Mouse (Mus musculus) liver, embryonic 12.5 days (tissue): ENCODE measurements around the gene Suclg2. TPM values are rescaled to one million over a fixed set of nuclear protein-coding genes. Genes with fewer than 3 reads are reported as not detected.

Experiments used
- ATAC-seq: fragments of 200-750 bp; cut with Nextera tagmentation; 2 replicates; pipeline ENCODE4 v1.8.0; 2017; ENCODE audit warnings: moderate number of reproducible peaks, mild to moderate bottlenecking, moderate library complexity
- H3K27ac ChIP-seq: fragments of 300-500 bp; sonication (generic); 2 replicates; pipeline ENCODE4 v1.5.1; 2016; ENCODE audit warnings: mild to moderate bottlenecking
- H3K27me3 ChIP-seq: fragments of 300-500 bp; sonication (generic); replicated peaks from 2 replicates; pipeline ENCODE4 v1.6.1; 2016; ENCODE audit warnings: mild to moderate bottlenecking, moderate library complexity
- H3K36me3 ChIP-seq: fragments of 300-500 bp; sonication (generic); 2 replicates; pipeline ENCODE4 v1.6.1; 2016; ENCODE audit warnings: mild to moderate bottlenecking, moderate library complexity
- H3K4me1 ChIP-seq: fragments of 300-500 bp; sonication (generic); 2 replicates; pipeline ENCODE4 v1.6.1; 2016
- H3K4me2 ChIP-seq: fragments of 300-500 bp; sonication (generic); 2 replicates; pipeline ENCODE4 v1.6.1; 2016; ENCODE audit warnings: mild to moderate bottlenecking, moderate library complexity
- H3K4me3 ChIP-seq: fragments of 300-500 bp; sonication (generic); 2 replicates; pipeline ENCODE4 v1.5.1; 2016; ENCODE audit warnings: mild to moderate bottlenecking, moderate library complexity
- H3K9ac ChIP-seq: fragments of 300-500 bp; sonication (generic); 2 replicates; pipeline ENCODE4 v1.6.1; 2016; ENCODE audit warnings: mild to moderate bottlenecking, moderate library complexity
- H3K9me3 ChIP-seq: fragments of 300-500 bp; sonication (generic); replicated peaks from 2 replicates; pipeline ENCODE4 v1.6.1; 2016; ENCODE audit warnings: mild to moderate bottlenecking, moderate library complexity
- whole genome bisulfite sequencing: fragments of 180-500 bp; shearing (Covaris S2); methylation state at CpG from one replicate; pipeline ENCODE4 v1.1.7; 2016; ENCODE audit not compliant: insufficient replicate concordance; 5-methylcytosine and 5-hydroxymethylcytosine counted together
- polyA plus RNA-seq: library from polyadenylated mRNA; unstranded; fragments of >200 nt; fragmentation: Nextera tagmentation; extraction: Ambion mirVana; gene quantifications from 2 replicates; pipeline ENCODE4 v1.2.1, GENCODE M21; 2016

Gene Suclg2
- polyA plus RNA-seq, 1 experiment from 2014 or later = 47.7 TPM

- H3K4me3 ChIP-seq = no peak overlapping the region
- H3K4me2 ChIP-seq = peak overlapping the region; percentile 94; the same call in 1 of the 2 replicates
- H3K9ac ChIP-seq = no peak overlapping the region
- H3K36me3 ChIP-seq = no peaks in the 10 kb centered on the region
- H3K27me3 ChIP-seq = no peaks in the 10 kb centered on the region
- no peak for ATAC-seq
- peaks cover 52% of the 10 kb centered on the region for H3K4me1 ChIP-seq
- 73% methylated on average over 5 of the region's 5 CpGs for WGBS
- no peaks in the 10 kb centered on the region for H3K9me3 ChIP-seq
- no peak overlapping the region for H3K27ac ChIP-seq
These were observed 2.1 kb downstream of the Suclg2 start for GRCm38 (mm10) chr6:95716476-95716875.

DNA sequence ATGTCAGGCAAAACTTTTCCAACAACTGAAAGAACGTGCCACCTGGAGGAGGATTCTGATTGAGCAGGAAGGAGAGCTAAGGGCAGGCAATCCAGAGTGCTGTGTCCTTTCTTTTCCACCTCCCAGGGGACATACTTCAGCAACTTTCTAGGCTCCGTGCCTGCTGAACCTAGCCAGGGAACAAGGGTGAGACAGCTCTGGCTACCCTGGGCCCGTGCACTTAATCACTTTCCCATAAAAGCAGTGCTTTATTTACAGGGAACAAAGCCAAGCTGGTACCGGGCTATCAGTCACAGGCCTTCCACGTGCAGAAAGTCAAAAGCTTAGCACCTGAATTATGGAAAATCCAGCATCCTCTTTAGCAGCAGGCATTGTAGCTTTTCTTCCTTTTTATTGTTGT, 5.4 kb downstream of the Suclg2 start:
- 59% methylated on average over 5 of the region's 5 CpGs for WGBS
- Histone ChIP-seq H3K4me3 (no peak overlapping the region), H3K9me3 (no peaks in the 10 kb centered on the region), H3K36me3 (no peaks in the 10 kb centered on the region), H3K4me1 (peaks cover 42% of the 10 kb centered on the region), H3K27me3 (no peaks in the 10 kb centered on the region), H3K4me2 (no peak overlapping the region), H3K27ac (no peak overlapping the region), H3K9ac (no peak overlapping the region)
- ATAC-seq = no peak

- Histone ChIP-seq H3K4me2 (no peak overlapping the region), H3K9ac (no peak overlapping the region), H3K4me1 (peaks cover 31% of the 10 kb centered on the region), H3K4me3 (no peak overlapping the region), H3K9me3 (no peaks in the 10 kb centered on the region), H3K36me3 (no peaks in the 10 kb centered on the region), H3K27ac (no peak overlapping the region), H3K27me3 (no peaks in the 10 kb centered on the region)
- no peak for ATAC-seq
- WGBS = 72% methylated on average over 4 of the region's 4 CpGs
These were observed 6.5 kb downstream of the Suclg2 start for GRCm38 (mm10) chr6:95712081-95712480.

DNA sequence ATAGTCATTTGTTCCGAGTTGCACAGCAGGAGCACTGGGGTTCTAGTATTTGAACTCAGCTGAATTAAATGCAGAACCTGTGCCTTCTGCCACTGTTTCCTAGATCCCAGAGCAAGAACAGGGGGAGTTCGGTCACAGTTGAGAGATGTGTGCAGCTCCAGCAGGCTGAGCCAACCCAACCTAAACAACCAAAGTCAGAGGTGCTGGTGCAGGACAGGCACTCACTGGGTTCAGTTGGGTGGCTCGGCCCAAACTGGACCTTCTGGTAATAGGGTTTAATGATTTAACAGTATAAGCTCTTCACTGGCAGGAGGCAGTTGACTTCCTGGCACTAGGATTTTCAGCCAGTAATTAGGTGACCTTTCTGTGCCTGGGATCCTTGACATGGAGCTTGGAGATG, 6.9 kb downstream of the Suclg2 start:
- no peak for ATAC-seq
- H3K9ac ChIP-seq = no peak overlapping the region
- no peak overlapping the region for H3K4me3 ChIP-seq
- no peaks in the 10 kb centered on the region for H3K27me3 ChIP-seq
- 78% methylated on average over 3 of the region's 3 CpGs for WGBS
- no peaks in the 10 kb centered on the region for H3K36me3 ChIP-seq
- no peak overlapping the region for H3K27ac ChIP-seq
- no peak overlapping the region for H3K4me2 ChIP-seq
- no peaks in the 10 kb centered on the region for H3K9me3 ChIP-seq
- peaks cover 27% of the 10 kb centered on the region for H3K4me1 ChIP-seq

DNA sequence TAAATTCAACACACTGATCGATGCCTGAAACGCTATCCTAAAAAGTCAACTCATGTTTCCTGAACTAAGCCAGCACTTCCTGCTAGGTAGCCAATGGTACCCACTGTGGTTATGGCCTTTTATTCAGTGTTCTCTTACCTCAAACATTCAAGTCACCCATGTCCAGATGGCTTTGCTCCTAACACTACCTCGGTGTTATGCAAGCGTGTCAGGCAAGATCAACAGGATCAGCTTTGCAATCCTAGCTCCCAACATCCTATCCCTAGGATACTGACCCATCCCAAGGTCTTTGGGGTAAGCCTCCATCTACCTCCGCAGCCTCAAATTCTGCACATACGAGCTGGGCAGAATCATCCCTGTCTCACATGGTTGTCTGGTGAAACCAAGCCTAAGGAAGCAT, 7.7 kb downstream of the Suclg2 start:
- 74% methylated on average over 6 of the region's 6 CpGs for WGBS
- H3K9ac ChIP-seq = no peak overlapping the region
- no peak for ATAC-seq
- no peak overlapping the region for H3K27ac ChIP-seq
- H3K4me1 ChIP-seq = peaks cover 19% of the 10 kb centered on the region
- no peak overlapping the region for H3K4me3 ChIP-seq
- H3K36me3 ChIP-seq = no peaks in the 10 kb centered on the region
- H3K4me2 ChIP-seq = no peak overlapping the region
- no peaks in the 10 kb centered on the region for H3K27me3 ChIP-seq
- no peaks in the 10 kb centered on the region for H3K9me3 ChIP-seq

DNA sequence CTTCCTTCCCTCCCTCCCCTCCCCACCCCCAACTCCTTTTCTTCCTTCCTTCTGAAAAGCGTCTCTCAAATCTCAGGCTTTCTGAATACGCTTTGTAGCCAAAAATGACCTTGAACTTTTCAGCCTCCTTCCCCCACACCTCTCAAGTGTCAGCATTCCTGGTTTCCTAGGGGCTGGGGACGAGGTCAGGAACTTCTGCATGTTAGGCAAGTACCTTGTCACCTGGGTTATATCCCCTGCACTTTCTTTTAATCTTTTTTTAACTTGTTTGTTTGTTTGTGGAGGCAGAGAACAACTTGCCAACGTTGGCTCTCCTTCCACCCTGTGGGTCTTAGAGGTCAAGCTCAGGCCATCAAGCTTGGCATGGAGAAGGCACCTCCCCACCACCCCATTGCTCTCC, 9.1 kb downstream of the Suclg2 start:
- no peak overlapping the region for H3K4me3 ChIP-seq
- no peak overlapping the region for H3K27ac ChIP-seq
- no peaks in the 10 kb centered on the region for H3K36me3 ChIP-seq
- H3K4me2 ChIP-seq = no peak overlapping the region
- 46% methylated on average over 4 of the region's 4 CpGs for WGBS
- no peaks in the 10 kb centered on the region for H3K27me3 ChIP-seq
- no peaks in the 10 kb centered on the region for H3K9me3 ChIP-seq
- no peak overlapping the region for H3K9ac ChIP-seq
- H3K4me1 ChIP-seq = peaks cover 18% of the 10 kb centered on the region
- no peak for ATAC-seq

DNA sequence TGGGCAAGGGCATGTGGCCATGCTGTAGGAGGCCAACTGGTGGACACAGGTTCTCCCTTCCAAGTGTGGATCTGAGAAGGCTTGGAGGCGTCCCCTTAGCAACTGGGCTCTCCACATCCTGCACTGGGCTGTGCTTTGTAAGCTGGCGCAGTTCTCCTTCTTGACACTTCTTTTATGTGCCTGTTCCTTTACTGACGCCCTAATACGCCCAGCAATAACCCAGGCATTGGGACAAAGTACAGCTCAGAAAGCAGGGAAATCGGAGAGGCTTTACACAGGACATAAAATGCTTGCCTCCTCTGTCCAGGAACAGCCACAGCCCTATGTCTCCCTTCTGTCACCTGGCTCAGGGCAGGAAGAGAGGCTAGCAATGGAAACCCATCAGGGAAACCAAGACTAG, 9.5 kb downstream of the Suclg2 start:
- H3K4me3 ChIP-seq = no peak overlapping the region
- 70% methylated on average over 5 of the region's 5 CpGs for WGBS
- no peak overlapping the region for H3K9ac ChIP-seq
- H3K27me3 ChIP-seq = no peaks in the 10 kb centered on the region
- no peaks in the 10 kb centered on the region for H3K36me3 ChIP-seq
- no peak for ATAC-seq
- H3K4me2 ChIP-seq = no peak overlapping the region
- peaks cover 20% of the 10 kb centered on the region for H3K4me1 ChIP-seq
- no peaks in the 10 kb centered on the region for H3K9me3 ChIP-seq
- no peak overlapping the region for H3K27ac ChIP-seq

DNA sequence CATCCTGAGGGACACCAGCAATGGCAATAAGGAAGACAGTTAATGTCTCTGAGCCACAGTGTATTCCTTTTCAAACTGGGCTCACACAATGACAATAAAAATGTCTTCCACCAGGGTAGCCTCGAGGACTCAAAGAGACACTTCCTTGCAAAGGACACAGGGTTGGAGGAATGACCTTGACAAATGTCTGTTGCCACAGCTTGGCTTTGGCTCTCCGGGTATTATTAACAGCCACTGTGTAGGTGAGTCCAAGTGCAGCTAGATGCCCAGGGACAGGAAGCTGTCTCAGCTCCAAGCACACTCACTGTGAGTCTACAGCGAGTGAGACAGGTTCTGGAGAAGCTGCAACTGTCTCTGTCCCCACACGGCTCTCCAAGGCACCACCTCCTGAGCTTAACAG, 14.0 kb downstream of the Suclg2 start:
- H3K4me1 ChIP-seq = peaks cover 20% of the 10 kb centered on the region
- no peak overlapping the region for H3K4me2 ChIP-seq
- ATAC-seq = no peak
- no peak overlapping the region for H3K27ac ChIP-seq
- peaks cover 4% of the 10 kb centered on the region; the same call in 1 of the 2 replicates for H3K36me3 ChIP-seq
- H3K4me3 ChIP-seq = no peak overlapping the region
- H3K9ac ChIP-seq = no peak overlapping the region
- 61% methylated on average over 4 of the region's 4 CpGs for WGBS
- H3K9me3 ChIP-seq = no peaks in the 10 kb centered on the region
- H3K27me3 ChIP-seq = no peaks in the 10 kb centered on the region

GRCm38 (mm10) chr6:95702200-95702599, 16.4 kb downstream of the Suclg2 start:
- H3K9ac ChIP-seq = no peak overlapping the region
- no peaks in the 10 kb centered on the region for H3K27me3 ChIP-seq
- no peak for ATAC-seq
- H3K4me1 ChIP-seq = peaks cover 21% of the 10 kb centered on the region
- WGBS = 79% methylated on average over 9 of the region's 9 CpGs
- H3K9me3 ChIP-seq = no peaks in the 10 kb centered on the region
- peaks cover 4% of the 10 kb centered on the region; the same call in 1 of the 2 replicates for H3K36me3 ChIP-seq
- no peak overlapping the region for H3K4me2 ChIP-seq
- H3K4me3 ChIP-seq = no peak overlapping the region
- no peak overlapping the region for H3K27ac ChIP-seq

GRCm38 (mm10) chr6:95701786-95702185, 16.8 kb downstream of the Suclg2 start:
- H3K4me2 ChIP-seq = no peak overlapping the region
- H3K4me3 ChIP-seq = no peak overlapping the region
- no peak for ATAC-seq
- peaks cover 4% of the 10 kb centered on the region; the same call in 1 of the 2 replicates for H3K36me3 ChIP-seq
- 80% methylated on average over 7 of the region's 7 CpGs for WGBS
- no peak overlapping the region for H3K27ac ChIP-seq
- H3K9ac ChIP-seq = no peak overlapping the region
- H3K27me3 ChIP-seq = no peaks in the 10 kb centered on the region
- peaks cover 21% of the 10 kb centered on the region for H3K4me1 ChIP-seq
- H3K9me3 ChIP-seq = no peaks in the 10 kb centered on the region

- Histone ChIP-seq H3K9me3 (no peaks in the 10 kb centered on the region), H3K9ac (no peak overlapping the region), H3K36me3 (peaks cover 4% of the 10 kb centered on the region; the same call in 1 of the 2 replicates), H3K4me3 (no peak overlapping the region), H3K27ac (no peak overlapping the region), H3K4me2 (no peak overlapping the region), H3K27me3 (no peaks in the 10 kb centered on the region), H3K4me1 (peaks cover 28% of the 10 kb centered on the region)
- no peak for ATAC-seq
- 77% methylated on average over 2 of the region's 2 CpGs for WGBS
These were observed 17.5 kb downstream of the Suclg2 start for GRCm38 (mm10) chr6:95700981-95701610.

GRCm38 (mm10) chr6:95700191-95700590, 18.4 kb downstream of the Suclg2 start:
- WGBS = 63% methylated on average over 4 of the region's 5 CpGs
- peaks cover 35% of the 10 kb centered on the region for H3K4me1 ChIP-seq
- H3K9ac ChIP-seq = no peak overlapping the region
- H3K27me3 ChIP-seq = no peaks in the 10 kb centered on the region
- peaks cover 4% of the 10 kb centered on the region; the same call in 1 of the 2 replicates for H3K36me3 ChIP-seq
- no peak overlapping the region for H3K4me2 ChIP-seq
- H3K9me3 ChIP-seq = no peaks in the 10 kb centered on the region
- H3K27ac ChIP-seq = no peak overlapping the region
- no peak for ATAC-seq
- H3K4me3 ChIP-seq = no peak overlapping the region

- H3K4me1 ChIP-seq = peaks cover 39% of the 10 kb centered on the region
- no peak overlapping the region for H3K4me3 ChIP-seq
- no peak overlapping the region for H3K9ac ChIP-seq
- no peaks in the 10 kb centered on the region for H3K27me3 ChIP-seq
- H3K27ac ChIP-seq = no peak overlapping the region
- H3K36me3 ChIP-seq = peaks cover 4% of the 10 kb centered on the region; the same call in 1 of the 2 replicates
- no peak for ATAC-seq
- no peak overlapping the region for H3K4me2 ChIP-seq
- WGBS = 59% methylated on average over 3 of the region's 3 CpGs
- H3K9me3 ChIP-seq = no peaks in the 10 kb centered on the region
These were observed 19.3 kb downstream of the Suclg2 start for GRCm38 (mm10) chr6:95699326-95699725.
